Mouse (Mus musculus) C2C12 (cell line): Measurements from ENCODE around the gene Snx4.

Source experiments
- CTCF ChIP-seq: IDR thresholded peaks from one replicate; pipeline ENCODE4 v1.5.1; 2011; ENCODE audit not compliant: control insufficient read depth, insufficient read depth, insufficient read length
- USF1 ChIP-seq: IDR thresholded peaks from one replicate; pipeline ENCODE4 v1.6.1; 2011; ENCODE audit warnings: low read depth, mild to moderate bottlenecking, control low read depth, moderate library complexity

GRCm38 (mm10) chr16:33344379-33344778, 93.1 kb downstream of the Snx4 start:
- TF ChIP-seq CTCF: no peak
- peak; percentile 68 for TF ChIP-seq USF1
